Mouse (Mus musculus): Measurements from ENCODE around the gene Tut7. TPM values are rescaled to one million over a fixed set of nuclear protein-coding genes. Genes with fewer than 3 reads are reported as not detected.
"Not testable (repeated sequence)": the region's sequence is repeated elsewhere in the genome, so short reads cannot be mapped to it uniquely, and the experiment has no call there.

Gene Tut7
- total RNA-seq, 2 experiments from 2014 or later: 55.0 to 58.0 TPM

DNA sequence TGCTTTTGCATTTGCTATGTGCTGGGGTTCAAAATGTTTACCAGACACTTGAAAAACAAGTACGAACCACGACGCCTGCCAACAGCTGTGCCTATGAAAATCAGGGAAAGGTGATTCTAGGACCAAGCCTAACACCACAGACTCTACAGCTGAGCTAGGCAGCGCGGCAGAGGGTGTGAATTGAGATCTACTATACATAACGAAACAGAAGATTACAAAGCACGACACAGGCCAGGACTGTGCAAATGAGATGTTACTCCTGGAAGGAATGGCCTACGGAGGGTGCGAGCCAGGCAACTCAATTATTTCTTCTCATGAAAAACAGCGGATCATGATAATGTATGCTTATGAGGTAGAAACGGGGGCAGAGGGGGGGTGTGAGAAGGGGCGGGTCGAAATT lies 54.4 kb downstream of the Tut7 start:
- DNase-seq (ENCODE audit: low spot score in 2 of 2): no peak

DNA sequence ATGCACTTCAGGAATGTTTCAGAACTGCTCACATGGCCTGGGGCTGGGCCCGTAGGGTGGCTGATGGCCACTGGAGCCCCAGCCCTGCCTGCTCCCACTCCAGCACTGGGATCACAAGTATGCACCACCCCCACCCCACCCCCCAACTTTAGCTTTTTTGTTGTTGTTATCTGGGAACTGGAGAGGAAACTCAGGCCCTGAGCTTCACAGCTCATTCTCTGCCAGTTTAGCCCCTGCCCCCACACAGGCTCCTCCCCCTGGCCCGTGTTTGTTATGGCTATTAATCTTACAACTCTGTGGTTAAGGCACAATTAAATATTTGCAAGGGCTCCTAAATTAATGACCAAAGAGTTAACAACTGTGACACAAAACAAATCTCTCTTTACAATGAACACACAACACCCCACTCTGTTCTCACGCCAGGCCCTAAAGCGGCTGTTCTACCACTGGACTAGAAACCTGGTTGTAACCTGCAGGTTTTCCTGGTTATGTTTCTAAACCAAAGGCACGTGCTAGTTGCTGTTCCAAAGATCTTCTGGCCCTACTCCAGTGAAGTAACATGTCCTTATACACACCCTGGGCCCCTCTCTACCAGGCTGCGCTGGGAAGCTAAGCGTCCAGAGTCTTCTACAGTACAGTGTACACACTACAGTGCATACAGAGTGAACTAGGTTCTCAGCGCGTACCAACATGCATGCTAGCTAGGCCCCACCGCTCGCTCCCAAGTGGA lies 56.0 kb downstream of the Tut7 start:
- no peak for DNase-seq (ENCODE audit: low spot score in 2 of 2)

DNA sequence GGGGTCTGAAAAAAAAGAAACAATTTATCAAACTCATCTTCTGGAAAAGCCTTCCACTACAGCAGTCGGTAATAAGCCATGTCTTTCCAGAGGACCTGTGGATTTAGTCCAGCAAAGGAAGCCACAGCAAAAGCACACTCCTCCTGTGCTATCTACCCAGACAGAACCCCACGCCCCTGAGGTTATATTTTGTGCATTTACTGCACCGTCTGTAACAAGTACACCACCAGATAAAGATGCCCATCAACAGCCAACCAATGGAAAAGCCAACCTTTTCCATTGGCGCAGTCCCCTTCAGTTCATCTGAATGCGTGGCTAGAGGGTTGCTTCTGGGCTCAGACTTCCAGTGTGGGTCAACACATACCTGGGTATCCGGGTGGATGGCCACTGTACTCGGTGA lies 60.2 kb downstream of the Tut7 start:
- no peak for DNase-seq (ENCODE audit: low spot score in 2 of 2)

DNA sequence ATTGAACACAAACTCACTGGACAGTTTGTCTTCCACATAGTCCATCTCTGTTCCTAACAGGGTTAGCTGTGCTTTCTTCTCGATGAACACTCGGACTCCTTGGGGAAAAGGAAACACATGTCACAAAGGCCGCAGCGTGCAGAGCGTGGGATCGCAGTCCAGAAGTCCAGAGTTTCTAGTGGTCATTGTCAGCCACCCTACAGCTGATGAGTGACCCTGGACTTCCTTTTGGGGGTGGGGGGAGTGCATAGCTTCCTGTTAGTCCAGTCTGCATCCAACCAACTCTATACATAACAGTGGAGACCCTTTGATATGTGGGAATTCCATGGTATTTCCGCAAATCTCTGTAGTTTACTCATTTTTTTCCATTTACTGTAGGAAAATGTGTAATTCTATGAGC lies 66.0 kb downstream of the Tut7 start:
- no peak for DNase-seq (ENCODE audit: low spot score in 2 of 2)

DNA sequence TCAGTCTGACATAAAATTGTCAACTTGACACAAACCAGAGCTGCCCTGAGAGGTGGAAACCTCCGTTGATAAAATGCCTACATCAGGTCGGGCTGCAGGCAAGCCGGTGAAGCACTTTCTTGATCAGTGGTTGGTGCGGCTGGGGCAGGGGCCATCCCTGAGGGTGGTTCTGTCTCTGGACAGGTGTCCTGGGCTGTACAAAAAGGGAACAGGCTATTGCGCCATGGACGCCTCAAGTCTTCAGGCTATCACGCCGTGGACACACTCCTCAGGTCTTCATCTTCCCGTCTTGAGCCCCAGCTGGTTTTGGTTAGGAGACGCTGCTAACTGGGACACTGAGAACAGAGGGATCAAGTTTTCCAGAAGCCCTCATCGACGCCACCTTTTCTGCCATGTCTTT lies 72.6 kb downstream of the Tut7 start:
- DNase-seq (ENCODE audit: low spot score in 2 of 2): no peak

DNA sequence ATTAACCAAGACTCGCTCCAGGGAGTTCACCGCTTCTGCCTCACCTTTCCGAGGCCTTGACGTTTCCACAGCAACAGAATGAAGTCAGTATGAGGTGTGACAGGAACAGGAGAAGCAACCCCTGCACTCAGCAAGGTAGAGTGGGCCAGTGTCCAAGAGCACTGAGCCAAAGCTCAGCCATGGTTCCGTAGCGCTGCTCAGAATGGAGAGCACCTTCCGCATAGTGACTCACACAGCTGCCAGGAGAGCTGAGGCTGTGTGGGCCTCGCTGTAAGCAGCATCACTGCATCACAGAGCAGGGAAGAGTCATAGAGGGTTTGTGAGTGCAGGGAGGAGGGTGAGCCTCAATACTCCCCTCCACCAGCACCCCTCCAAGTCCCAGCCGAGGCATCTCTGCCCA lies 76.2 kb downstream of the Tut7 start, which contains the start of gene 1700014D04Rik:
1700014D04Rik (minus strand) TSS at position 42 of the 400 bp plus-strand sequence.
- DNase-seq (ENCODE audit: low spot score in 2 of 2): peak in 1 of 2 experiments; percentile 35

DNA sequence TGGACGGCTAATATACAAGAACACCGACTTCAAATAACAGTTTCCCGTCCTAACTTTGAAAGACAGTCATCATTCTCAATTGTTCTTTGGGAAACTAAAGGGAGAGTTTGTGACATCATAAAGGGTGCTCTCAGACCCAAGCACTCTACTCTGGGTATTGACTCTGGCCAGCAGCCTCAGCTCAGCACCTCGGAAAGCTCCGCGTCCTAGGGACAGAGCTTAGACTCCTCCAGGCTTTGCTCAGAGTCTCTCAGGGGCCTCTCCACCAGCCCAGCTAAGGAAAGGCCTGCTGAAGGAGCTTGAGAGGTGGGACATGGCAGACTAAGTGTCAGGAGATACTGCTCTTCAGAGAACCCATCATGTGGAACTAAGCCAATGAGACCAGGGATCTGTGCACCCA lies 76.8 kb downstream of the Tut7 start:
- DNase-seq (ENCODE audit: low spot score in 2 of 2): no peak

DNA sequence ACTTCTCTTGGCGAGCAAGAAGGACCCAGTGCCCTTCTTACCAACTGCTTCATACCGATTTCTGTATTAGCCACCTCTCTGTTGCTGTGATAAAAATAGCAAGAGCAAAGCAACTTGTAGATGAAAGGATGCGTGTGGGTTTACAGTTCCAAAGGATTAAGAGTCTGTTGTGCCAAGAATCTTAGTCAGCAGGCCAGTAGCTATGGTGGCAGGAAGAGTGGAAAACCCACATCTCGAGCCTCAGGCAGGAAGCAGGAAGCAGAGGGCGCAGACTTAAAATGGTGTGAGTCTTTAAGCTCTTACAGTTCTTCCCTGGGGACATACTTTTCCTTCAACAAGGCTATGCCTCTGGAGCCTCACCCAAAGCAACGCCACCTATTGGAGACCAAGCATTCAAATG lies 77.5 kb downstream of the Tut7 start:
- DNase-seq (ENCODE audit: low spot score in 2 of 2): no peak

DNA sequence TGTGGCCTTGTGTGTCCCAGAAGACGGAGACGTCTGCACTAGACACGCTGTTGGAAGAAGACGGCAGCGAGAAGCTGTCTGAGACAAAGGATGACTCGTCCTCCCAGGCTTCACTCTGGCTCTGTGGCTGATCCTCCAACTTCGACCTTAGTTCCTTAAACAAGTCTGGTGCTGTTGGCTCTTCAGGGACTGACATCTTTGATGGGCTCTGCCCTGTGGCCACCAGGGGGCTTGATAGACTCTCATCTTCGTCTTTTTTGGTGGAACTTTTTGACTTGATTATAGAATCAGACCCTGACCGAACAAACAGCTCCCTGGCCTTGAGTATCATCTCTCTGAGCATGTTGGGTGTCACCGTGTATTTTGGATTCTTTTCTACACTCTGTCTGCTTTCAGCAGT lies 81.2 kb downstream of the Tut7 start:
- no peak for DNase-seq (ENCODE audit: low spot score in 2 of 2)

DNA sequence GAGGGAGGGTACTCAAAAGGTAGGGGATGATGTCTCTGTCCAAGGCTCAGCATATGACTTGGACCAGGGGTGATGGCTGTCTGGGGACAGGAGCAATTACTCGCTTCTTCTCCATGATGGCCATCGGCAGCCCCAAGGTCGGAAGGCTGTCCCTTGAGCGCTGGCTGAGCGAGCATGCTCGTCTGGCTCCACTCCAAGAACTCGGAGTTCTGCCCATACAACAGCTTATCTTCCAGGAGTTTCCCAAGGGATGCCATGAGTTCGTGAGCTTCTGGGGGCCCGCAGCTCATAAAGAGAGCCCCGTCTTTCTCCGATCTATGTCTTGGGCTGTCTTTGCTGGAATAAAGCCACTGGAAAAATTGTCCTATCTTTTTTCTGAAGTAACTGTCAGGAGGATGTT lies 81.9 kb downstream of the Tut7 start:
- DNase-seq (ENCODE audit: low spot score in 2 of 2): no peak

DNA sequence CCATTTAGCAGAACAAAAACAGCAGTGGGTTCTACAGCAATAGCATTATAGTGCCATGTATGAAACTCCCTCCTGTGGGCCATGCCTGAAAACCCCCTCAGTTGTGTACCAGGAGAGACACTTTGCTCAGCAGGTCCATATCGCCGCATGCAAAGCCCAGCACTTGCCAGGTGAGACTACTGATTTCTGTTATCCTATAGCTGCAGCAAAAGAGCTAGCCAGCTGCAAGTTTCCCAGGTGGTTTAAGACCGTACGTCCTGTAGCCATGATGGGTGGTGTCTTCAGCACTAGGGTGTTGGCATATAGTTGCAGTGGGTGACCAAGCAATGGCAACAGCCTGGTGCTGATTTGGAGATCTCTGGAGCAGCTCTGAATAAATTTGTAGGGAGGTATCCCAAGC lies 83.5 kb downstream of the Tut7 start:
- DNase-seq (ENCODE audit: low spot score in 2 of 2): no peak

DNA sequence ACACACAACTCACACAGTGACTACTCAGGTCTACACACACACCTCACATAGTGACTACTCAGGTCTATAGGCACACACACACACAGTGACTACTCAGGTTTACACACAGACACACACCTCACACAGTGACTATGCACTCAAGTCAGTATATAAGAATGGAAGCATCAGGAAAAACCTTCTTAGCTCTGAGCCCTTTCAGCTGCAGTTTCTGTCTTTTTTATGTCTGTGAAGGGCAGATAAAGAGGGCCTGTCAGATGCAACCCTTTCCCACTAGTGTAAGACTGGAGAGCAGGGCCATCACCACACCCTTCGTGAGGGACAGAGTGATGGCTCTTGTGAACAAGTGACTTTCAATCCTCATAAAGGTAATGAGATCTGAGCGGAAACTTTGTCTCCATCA lies 84.5 kb downstream of the Tut7 start:
- DNase-seq (ENCODE audit: low spot score in 2 of 2): no peak

DNA sequence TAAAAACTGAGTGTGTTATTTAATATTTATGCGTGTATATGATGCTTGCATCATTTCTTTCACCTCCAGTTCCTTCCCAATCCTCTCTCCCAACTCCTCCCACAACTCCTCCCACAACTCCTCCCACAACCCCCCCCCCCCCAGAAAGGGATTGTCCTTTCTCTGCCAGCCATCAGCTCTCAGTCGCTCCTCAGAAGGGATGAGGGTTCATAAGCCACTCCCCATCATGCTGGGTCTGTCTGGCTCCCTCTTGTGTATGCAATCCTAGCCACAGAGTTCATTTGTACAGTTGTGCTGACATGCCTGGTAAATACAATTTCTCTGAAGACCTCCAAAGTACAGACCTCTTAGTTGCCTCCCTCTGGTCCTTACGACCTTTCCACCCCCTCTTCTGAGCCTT lies 87.8 kb downstream of the Tut7 start:
- no peak for DNase-seq (ENCODE audit: low spot score in 2 of 2)

DNA sequence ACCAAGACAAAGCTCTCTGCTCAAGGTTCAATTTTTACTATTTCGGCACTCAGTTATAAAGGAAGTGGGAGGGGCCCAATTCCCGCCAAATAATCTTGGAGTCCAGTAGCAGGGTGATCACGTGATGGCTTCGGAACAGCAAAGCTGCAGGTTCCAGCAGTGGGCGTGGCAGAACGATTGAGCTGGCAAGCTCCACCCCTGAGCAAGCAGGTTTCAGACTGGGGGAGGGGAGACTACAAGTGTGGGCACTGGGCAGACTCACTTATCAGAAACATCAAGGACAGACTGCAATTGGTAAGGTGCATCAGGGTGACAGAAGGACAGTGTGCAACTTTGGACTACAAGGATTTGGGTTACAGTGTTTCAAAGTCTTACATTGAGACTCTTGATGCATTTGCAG lies 88.6 kb downstream of the Tut7 start:
- not testable (repeated sequence) for DNase-seq (ENCODE audit: low spot score in 2 of 2)

DNA sequence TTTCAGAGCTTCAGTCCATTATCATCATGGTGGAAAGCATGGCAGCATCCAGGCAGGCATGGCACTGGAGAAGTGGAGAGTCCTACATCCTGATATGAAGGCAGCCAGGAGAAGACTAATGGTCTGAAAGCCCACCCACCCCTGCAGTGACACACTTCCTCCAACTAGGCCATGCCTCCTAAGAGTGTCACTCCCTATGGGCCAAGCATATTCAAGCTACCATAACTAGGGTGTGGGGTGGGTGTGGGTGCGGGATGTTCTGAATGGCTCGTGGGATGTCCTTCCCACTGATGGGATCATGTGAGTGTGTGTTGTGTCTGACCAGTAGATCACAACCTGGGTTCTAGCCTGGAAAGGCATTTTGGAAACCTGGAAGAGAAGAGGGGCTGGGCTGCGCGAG lies 89.0 kb downstream of the Tut7 start:
- DNase-seq (ENCODE audit: low spot score in 2 of 2): no peak

DNA sequence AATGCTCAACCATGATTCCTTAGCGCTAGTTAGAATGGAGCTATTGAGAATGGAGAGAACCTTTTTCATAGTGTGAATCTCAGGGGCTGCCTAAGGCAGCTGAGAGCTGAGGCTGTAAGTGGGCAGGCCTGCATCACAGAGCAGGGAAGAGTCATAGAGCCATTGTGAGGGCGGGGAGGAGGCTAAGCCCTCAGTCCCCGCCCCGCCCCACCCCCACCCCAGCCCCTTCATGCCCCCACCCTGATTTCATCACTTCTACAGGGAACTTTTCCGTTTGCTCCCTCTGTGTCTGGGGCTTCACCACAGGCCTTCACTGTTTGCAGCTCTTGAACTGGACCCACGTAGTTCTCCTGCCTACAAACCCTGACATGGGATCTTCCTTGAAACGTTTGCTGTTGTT lies 91.3 kb downstream of the Tut7 start, which contains the start of gene Spata31d1d:
Spata31d1d (minus strand) TSS at position 101 of the 400 bp plus-strand sequence.
- no peak for DNase-seq (ENCODE audit: low spot score in 2 of 2)

DNA sequence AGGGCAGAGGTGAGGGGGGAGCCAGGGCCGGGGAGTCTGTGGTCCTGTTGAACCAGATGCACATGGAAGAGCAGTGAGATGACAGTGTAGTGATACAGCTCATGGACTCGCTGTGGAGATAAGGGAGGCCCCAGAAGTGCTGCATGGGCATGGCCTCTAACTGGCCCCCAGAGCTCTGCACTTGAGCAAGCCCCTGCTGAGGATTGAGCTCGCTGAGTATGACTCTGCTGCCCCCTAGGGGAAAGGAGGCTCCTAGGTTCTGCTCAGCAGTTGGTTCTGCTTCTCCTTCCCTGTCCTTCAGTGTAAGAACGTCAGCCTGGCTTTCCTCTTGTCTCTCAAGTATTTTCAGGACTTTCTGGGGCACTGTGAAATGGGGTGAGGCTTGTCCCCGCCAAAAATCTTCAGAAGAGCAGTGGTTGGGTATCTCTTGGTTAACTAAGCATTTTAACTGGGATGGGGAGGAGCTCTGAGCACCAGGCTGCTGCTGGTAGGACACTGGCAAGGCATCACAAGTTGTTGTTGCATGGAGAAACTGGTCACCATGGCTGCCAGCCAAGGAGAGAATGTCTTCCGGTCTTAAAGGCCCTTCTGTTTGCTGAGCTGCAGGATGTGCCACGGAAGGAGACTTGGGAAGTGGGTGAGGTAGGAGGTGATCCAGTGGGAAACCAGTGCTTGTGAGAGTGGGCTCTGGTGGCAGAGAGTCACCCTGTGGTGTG lies 94.4 kb downstream of the Tut7 start:
- peak; percentile 79 to 91 for DNase-seq (ENCODE audit: low spot score in 2 of 2)

DNA sequence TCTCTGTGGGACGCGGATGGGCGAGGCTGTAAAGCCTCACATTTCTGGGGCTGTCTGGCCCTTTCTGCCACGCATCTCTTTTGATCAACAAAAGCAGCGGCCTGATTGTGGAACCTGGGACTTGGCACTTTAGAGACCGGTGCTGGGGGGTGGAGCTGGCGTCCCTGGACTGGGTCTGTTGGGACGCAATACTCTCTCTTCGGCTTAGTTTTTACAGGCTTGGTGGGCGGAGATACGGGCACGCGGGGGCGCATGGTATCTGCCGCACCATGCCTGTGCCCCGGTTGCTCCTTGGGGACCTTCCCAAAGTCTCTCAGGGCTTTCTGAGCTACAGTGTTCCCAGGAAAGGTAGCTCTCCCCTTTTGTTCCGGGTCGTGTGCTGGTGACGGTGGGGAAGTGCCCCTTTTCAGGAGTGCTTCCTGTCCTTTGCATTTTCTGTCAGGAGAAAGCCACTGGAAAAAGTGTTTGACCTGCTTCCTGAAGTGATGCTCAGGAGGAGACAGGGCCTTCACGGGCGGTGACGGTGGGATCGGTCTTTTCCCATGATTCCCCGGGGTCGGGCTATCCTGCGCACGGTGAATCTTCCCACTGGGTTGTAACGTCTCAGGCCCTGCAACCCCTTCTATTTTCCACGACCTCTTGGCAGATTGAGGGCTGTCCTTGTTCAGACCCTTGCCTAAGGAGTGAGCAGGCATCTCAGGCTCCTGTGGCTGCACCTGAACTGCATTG lies 96.6 kb downstream of the Tut7 start:
- no peak for DNase-seq (ENCODE audit: low spot score in 2 of 2)

DNA sequence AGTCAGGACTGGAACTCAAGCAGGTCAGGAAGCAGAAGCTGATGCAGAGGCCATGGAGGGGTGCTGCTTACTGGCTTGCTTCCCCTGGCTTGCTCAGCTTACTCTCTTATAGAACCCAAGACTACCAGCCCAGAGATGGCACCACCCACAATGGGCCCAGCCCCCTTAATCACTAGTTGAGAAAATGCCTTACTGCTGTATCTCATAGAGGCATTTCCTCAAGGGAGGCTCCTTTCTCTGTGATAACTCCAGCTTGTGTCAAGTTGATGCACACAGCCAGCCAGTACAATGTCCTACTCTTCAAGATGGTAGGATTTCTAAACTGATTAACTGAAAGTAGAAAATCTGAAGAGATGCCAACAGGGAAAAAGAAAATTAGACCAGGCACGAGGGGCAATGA lies 100.9 kb downstream of the Tut7 start:
- DNase-seq (ENCODE audit: low spot score in 2 of 2): not testable (repeated sequence)

Measured in layer of hippocampus, adult 18-20 months (tissue).